Mouse (Mus musculus) erythroblast, embryonic 14.5 days (primary cell): ENCODE measurements around the gene Cdkal1. TPM values are rescaled to one million over a fixed set of nuclear protein-coding genes. Genes with fewer than 3 reads are reported as not detected.

ENCODE experiments used
- H3K27me3 ChIP-seq: 2 replicates; pipeline ENCODE4 v1.6.1; 2012; ENCODE audit warnings: inconsistent platforms; ENCODE audit not compliant: control insufficient read depth
- H3K36me3 ChIP-seq: 2 replicates; pipeline ENCODE4 v1.6.1; 2012; ENCODE audit warnings: mild to moderate bottlenecking, inconsistent platforms; ENCODE audit not compliant: control insufficient read depth
- H3K4me1 ChIP-seq: 2 replicates; pipeline ENCODE4 v1.6.1; 2012; ENCODE audit warnings: inconsistent platforms; ENCODE audit not compliant: control insufficient read depth
- H3K4me3 ChIP-seq: replicated peaks from 2 replicates; pipeline ENCODE3; 2012; ENCODE audit warnings: moderate library complexity, mild to moderate bottlenecking, inconsistent platforms
- H3K9me3 ChIP-seq: 2 replicates; pipeline ENCODE4 v1.6.1; 2012; ENCODE audit warnings: low read length, inconsistent platforms, mixed read lengths; ENCODE audit not compliant: control insufficient read depth
- GATA1 ChIP-seq: IDR thresholded peaks from 2 replicates; pipeline ENCODE4 v1.6.1; 2012; ENCODE audit warnings: low read length, inconsistent platforms, mixed read lengths
- TAL1 ChIP-seq: IDR thresholded peaks from 3 replicates; pipeline ENCODE4 v1.6.1; 2012; ENCODE audit warnings: low read length, inconsistent platforms, mixed read lengths
- polyA plus RNA-seq: library from polyadenylated mRNA; stranded (reverse); fragments of >175 nt; gene quantifications from 2 replicates; pipeline ENCODE4 v1.2.3, GENCODE M21; 2012

Cdkal1 gene
- polyA plus RNA-seq, 1 experiment, result 0.10 TPM

DNA sequence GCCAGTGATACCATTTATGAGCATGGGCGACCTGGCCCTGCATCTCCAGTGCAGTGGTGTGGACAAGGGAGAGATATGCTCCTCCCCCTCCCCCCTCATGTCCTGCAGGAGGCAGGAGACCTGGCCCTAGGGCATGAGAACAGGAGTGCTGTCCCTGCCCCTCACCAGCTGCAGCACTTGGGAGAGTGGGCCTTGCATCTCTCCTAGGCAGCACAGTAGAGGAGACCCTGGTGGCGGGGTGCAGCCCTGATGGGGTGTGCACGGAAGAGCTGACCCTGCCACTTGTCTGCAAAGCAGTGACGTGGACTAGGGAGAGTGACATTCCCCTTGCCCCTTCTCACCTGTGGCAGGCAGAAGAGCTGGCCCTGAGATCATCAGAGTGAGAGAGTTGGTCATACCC, 593.3 kb downstream of the Cdkal1 start:
- Histone ChIP-seq H3K4me1 (no peaks in the 10 kb centered on the region), H3K27me3 (no peaks in the 10 kb centered on the region), H3K9me3 (no peaks in the 10 kb centered on the region), H3K4me3 (no peak overlapping the region), H3K36me3 (no peaks in the 10 kb centered on the region)
- TF ChIP-seq TAL1 (no peak), GATA1 (no peak)

DNA sequence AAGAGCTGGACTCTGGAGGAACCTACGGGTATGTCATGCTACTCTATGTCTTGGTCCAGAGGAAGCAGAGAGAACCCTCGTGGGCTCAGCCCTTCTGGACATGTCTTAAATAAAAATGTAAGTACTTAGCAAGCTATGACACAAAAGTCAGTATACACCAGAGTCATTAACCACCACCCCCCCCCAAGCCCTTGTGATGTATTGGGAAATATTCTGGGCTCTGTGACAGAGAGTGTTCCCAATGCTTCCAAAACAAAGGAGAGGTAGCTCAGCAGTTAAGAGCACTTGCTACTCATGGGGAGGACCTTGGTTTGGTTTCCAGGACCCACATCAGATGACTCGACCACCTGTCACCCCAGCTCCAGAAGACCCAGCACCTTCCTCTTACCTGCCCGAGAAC, 606.9 kb downstream of the Cdkal1 start:
- no peaks in the 10 kb centered on the region for H3K4me1 ChIP-seq
- TF ChIP-seq TAL1, result no peak
- no peak for TF ChIP-seq GATA1
- H3K36me3 ChIP-seq, result no peaks in the 10 kb centered on the region
- H3K9me3 ChIP-seq, result no peaks in the 10 kb centered on the region
- no peaks in the 10 kb centered on the region for H3K27me3 ChIP-seq
- H3K4me3 ChIP-seq, result no peak overlapping the region

DNA sequence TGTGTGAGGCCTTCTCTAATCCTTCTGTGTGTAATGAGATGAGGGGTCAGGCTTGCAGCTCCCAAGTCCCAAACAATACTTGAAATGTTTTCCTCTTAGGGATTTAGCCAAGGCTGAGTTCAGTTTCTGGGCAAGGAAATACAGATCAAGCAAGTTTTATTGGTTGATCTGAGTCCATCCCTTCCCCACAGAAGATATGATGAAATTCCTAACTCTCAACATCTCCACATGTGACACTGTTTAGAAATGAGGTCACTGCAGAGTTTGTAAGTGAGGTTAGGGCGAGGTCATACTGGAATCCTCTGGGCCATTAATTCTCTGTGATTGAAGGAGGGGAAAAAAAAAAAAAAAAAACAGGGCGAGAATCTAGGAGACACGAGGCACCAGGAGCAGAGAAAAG, 607.7 kb downstream of the Cdkal1 start:
- Histone ChIP-seq H3K9me3 (no peaks in the 10 kb centered on the region), H3K27me3 (no peaks in the 10 kb centered on the region), H3K36me3 (no peaks in the 10 kb centered on the region), H3K4me3 (no peak overlapping the region), H3K4me1 (no peaks in the 10 kb centered on the region)
- TF ChIP-seq GATA1, result no peak

DNA sequence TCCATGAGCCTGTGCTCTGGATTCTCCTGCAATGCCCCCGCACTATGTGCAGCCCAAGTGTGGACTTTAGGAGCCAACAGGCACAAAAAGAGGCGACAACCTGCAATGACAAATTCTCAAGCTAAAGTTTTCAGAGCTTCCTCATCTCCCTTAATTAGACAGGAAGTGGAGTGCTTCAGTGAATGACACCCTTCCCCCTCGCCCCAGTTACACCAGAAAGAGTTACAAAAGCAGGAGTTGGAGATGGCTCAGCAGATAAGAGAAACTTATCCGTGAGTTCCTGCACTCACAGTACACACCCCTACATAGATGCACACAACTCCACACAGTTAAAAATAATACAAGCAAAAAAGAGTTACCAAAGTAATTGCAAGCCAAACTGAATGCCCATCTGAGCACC, 620.4 kb downstream of the Cdkal1 start:
- no peaks in the 10 kb centered on the region for H3K36me3 ChIP-seq
- TF ChIP-seq GATA1 (no peak), TAL1 (no peak)
- H3K9me3 ChIP-seq, result no peaks in the 10 kb centered on the region
- no peak overlapping the region for H3K4me3 ChIP-seq
- no peaks in the 10 kb centered on the region for H3K27me3 ChIP-seq
- no peaks in the 10 kb centered on the region for H3K4me1 ChIP-seq

DNA sequence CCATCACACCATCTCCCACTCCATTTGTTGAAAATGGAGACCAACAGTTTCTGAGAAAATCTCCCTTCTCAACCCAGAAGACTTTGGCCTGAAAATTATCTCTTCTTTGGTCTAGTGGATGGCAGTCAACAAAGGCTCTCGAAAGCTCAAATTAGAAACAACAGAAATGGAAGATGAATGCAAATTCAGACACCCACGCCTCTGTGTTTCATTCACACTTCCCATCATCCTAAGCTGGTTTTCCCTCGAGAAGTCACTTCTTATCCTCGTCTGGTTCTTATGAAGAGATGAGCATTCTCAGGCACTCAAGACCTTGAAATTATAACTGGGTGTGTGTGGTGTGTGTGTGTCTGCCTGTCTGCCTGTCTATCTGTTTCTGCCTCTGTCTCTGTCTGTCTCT, 621.0 kb downstream of the Cdkal1 start:
- Histone ChIP-seq H3K4me1 (no peaks in the 10 kb centered on the region), H3K9me3 (no peaks in the 10 kb centered on the region), H3K4me3 (no peak overlapping the region), H3K36me3 (no peaks in the 10 kb centered on the region), H3K27me3 (no peaks in the 10 kb centered on the region)
- TF ChIP-seq GATA1, result no peak
- no peak for TF ChIP-seq TAL1

DNA sequence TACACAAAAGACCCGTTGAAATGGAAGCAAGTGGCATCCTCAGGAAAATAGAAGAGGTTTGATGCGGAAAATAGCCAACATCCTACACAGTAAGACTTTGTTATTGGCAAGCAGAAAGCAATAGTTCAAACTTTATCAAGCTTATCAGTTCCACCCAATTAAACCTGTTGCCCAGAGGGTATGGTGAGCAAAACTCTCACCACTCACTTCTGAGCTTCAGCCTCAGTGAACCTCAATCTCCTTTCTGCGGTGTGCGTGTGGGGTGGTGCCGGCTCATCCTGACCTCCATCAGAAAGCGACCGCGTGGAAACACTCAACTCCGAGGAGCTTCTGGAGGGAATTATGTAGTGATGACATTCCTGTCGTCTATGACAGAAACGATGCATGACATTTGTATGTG, 621.5 kb downstream of the Cdkal1 start:
- Histone ChIP-seq H3K36me3 (no peaks in the 10 kb centered on the region), H3K4me1 (no peaks in the 10 kb centered on the region), H3K27me3 (no peaks in the 10 kb centered on the region), H3K9me3 (no peaks in the 10 kb centered on the region), H3K4me3 (no peak overlapping the region)
- no peak for TF ChIP-seq TAL1
- TF ChIP-seq GATA1, result no peak

DNA sequence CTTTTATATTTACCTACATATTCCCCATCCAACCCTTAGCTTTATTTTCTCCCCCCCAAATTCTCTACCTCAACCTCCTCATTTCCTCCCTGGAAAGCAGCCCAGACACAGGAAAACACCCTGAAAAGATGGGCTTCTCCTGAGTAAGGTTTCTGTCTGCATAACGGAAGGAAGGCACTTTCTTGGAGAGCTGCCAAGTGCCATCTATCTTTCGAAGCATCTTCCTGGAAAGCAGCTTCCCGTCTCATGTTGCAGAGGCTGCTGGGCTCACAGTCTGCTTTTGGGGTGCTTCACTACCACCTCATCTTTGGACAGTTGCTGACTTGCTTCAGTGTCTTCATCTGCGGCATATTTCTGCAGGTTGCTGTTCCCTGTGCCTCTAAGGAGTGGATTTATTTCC, 622.8 kb downstream of the Cdkal1 start:
- H3K4me1 ChIP-seq, result no peaks in the 10 kb centered on the region

DNA sequence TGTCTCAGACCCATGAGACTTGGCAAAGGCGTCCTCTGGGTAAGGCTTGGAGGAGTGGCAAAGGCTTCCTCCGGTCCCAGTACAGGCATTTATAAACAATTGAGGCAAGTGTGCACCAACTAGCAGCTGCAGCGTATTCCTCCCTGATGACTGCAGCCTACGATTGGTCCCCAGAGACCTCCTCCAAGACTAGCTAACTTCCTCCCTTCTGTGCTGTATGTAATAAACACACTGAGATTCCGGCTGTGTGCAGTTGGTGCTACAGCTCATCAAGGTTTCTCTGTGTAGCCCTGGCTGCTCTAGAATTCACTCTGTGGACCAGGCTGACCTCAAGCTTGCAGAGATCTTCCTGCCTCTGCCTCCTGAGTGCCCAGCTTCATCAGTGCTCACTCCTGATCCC, 630.7 kb downstream of the Cdkal1 start:
- H3K27me3 ChIP-seq, result no peaks in the 10 kb centered on the region
- H3K4me3 ChIP-seq, result no peak overlapping the region
- no peaks in the 10 kb centered on the region for H3K9me3 ChIP-seq
- H3K36me3 ChIP-seq, result no peaks in the 10 kb centered on the region
- H3K4me1 ChIP-seq, result no peaks in the 10 kb centered on the region
- TF ChIP-seq GATA1, result no peak
- TF ChIP-seq TAL1, result no peak

More for the DNA sequence above, 622.8 kb downstream of the Cdkal1 start:
- no peaks in the 10 kb centered on the region for H3K36me3 ChIP-seq
- H3K27me3 ChIP-seq, result no peaks in the 10 kb centered on the region
- no peak for TF ChIP-seq TAL1
- TF ChIP-seq GATA1, result no peak
- H3K9me3 ChIP-seq, result no peaks in the 10 kb centered on the region
- no peak overlapping the region for H3K4me3 ChIP-seq

DNA sequence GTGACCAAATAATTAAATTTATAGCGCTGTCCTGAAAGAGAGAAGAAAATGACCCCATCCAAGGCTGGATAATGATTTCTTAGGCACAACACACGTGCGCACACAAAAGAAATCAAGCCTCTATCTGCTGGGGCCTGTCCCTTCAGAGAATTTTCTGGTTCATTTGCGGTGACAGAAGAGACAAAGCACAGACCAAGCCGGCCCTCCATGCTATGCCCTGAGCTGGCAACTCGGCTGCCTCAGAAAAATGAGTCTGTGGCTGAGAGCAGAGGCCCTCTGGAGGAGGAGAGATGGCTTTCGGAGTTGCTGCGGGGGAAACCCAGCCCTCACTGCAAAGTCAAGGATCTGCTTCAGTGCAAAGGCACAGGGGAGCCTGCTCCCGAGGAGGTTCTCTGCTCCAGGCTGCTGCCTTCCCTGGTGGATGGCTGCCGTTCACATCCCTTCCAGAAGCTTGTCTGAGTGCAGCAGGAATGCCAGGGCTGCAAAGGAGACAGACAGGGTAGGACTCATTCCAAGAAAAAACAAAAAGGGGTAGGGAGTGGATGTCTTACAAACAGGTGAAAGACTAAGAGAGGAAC, 633.1 kb downstream of the Cdkal1 start:
- no peaks in the 10 kb centered on the region for H3K9me3 ChIP-seq
- H3K4me1 ChIP-seq, result no peaks in the 10 kb centered on the region
- TF ChIP-seq GATA1 (no peak), TAL1 (no peak)
- H3K36me3 ChIP-seq, result no peaks in the 10 kb centered on the region
- H3K4me3 ChIP-seq, result no peak overlapping the region
- H3K27me3 ChIP-seq, result no peaks in the 10 kb centered on the region

DNA sequence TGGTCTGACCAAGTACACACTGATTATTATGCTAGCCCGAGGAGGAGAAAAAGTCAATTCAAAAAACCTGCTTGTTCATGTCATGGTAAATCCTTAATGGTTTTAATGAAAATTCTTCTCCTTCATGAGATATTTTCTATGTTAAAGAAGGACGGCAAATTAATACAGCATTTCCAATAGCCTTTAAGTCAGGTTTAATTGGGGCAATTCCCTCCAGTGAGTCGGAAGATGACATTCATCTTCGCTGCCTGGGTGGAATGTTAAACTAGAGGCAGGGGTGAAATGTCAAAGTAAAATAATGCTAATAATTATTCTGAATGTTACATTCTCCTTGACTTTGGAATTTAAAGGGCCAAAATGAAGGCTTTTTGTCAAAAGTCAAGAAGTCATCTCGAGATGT, 633.8 kb downstream of the Cdkal1 start:
- H3K27me3 ChIP-seq, result no peaks in the 10 kb centered on the region
- TF ChIP-seq TAL1 (no peak), GATA1 (no peak)

More for the DNA sequence above, 633.8 kb downstream of the Cdkal1 start:
- Histone ChIP-seq H3K4me3 (no peak overlapping the region), H3K9me3 (no peaks in the 10 kb centered on the region), H3K36me3 (no peaks in the 10 kb centered on the region), H3K4me1 (no peaks in the 10 kb centered on the region)
